Mouse (Mus musculus) stomach, embryonic 15.5 days (tissue): ENCODE data around the gene Ddi2. TPM values are rescaled to one million over a fixed set of nuclear protein-coding genes. Genes with fewer than 3 reads are reported as not detected.
A peak's percentile ranks its signal among the peaks of the same experiment; 100 is the strongest.

Experiments used
- ATAC-seq: fragments of 200-750 bp; cut with Nextera tagmentation; 2 replicates; pipeline ENCODE4 v1.8.0; 2017; ENCODE audit warnings: low read depth, moderate number of reproducible peaks, moderate TSS enrichment; ENCODE audit not compliant: insufficient read depth, low FRiP score
- H3K27ac ChIP-seq: fragments of 300-500 bp; sonication (generic); 2 replicates; pipeline ENCODE4 v1.5.1; 2015; ENCODE audit warnings: mild to moderate bottlenecking, inconsistent platforms
- H3K27me3 ChIP-seq: fragments of 300-500 bp; sonication (generic); replicated peaks from 2 replicates; pipeline ENCODE4 v1.6.1; 2015; ENCODE audit warnings: inconsistent platforms
- H3K36me3 ChIP-seq: fragments of 300-500 bp; sonication (generic); 2 replicates; pipeline ENCODE4 v1.6.1; 2015; ENCODE audit warnings: inconsistent platforms
- H3K4me1 ChIP-seq: fragments of 300-500 bp; sonication (generic); 2 replicates; pipeline ENCODE4 v1.6.1; 2015; ENCODE audit warnings: inconsistent platforms
- H3K4me2 ChIP-seq: fragments of 300-500 bp; sonication (generic); 2 replicates; pipeline ENCODE4 v1.6.1; 2015; ENCODE audit warnings: mild to moderate bottlenecking, inconsistent platforms
- H3K4me3 ChIP-seq: fragments of 300-500 bp; sonication (generic); replicated peaks from 2 replicates; pipeline ENCODE4 v1.5.1; 2015; ENCODE audit warnings: inconsistent platforms
- H3K9ac ChIP-seq: fragments of 300-500 bp; sonication (generic); 2 replicates; pipeline ENCODE4 v1.6.1; 2015; ENCODE audit warnings: inconsistent platforms
- H3K9me3 ChIP-seq: fragments of 300-500 bp; sonication (generic); 2 replicates; pipeline ENCODE4 v1.6.1; 2016; ENCODE audit warnings: inconsistent platforms
- WGBS: fragments of 180-500 bp; shearing (Covaris S2); methylation state at CpG from one replicate; pipeline ENCODE4 v1.1.7; 2015; 5-methylcytosine and 5-hydroxymethylcytosine counted together
- polyA plus RNA-seq: library from polyadenylated mRNA; unstranded; fragments of >200 nt; fragmentation: Nextera tagmentation; extraction: Ambion mirVana; gene quantifications from 2 replicates; pipeline ENCODE4 v1.2.1, GENCODE M21; 2015

Ddi2 gene
- polyA plus RNA-seq, 1 experiment from 2014 or later, result 23.2 TPM

- Histone ChIP-seq H3K4me3 (peak overlapping the region; percentile 31; the same call in 1 of the 2 replicates), H3K4me1 (peaks cover 13% of the 10 kb centered on the region), H3K9me3 (no peaks in the 10 kb centered on the region), H3K36me3 (no peaks in the 10 kb centered on the region), H3K27me3 (no peaks in the 10 kb centered on the region), H3K9ac (no peak overlapping the region), H3K4me2 (peak overlapping the region; percentile 57), H3K27ac (peak overlapping the region; percentile 84)
- 26% methylated on average over 9 of the region's 9 CpGs for WGBS
- no peak for ATAC-seq
Observed at GRCm38 (mm10) chr4:141735206-141735560, 12.0 kb upstream of the Ddi2 start.

GRCm38 (mm10) chr4:141734446-141735205, 11.4 kb upstream of the Ddi2 start:
- Histone ChIP-seq H3K4me1 (peaks cover 13% of the 10 kb centered on the region), H3K9me3 (no peaks in the 10 kb centered on the region), H3K4me2 (peak overlapping the region; percentile 57), H3K9ac (no peak overlapping the region), H3K36me3 (no peaks in the 10 kb centered on the region), H3K27me3 (no peaks in the 10 kb centered on the region), H3K4me3 (peak overlapping the region; percentile 31), H3K27ac (peak overlapping the region; percentile 84)
- WGBS, result 4% methylated on average over 24 of the region's 24 CpGs
- peak; percentile 92 for ATAC-seq

GRCm38 (mm10) chr4:141731766-141732165, 8.5 kb upstream of the Ddi2 start:
- ATAC-seq, result peak; percentile 26; the same call in 1 of the 2 replicates
- no peaks in the 10 kb centered on the region for H3K27me3 ChIP-seq
- no peaks in the 10 kb centered on the region for H3K36me3 ChIP-seq
- H3K4me2 ChIP-seq, result no peak overlapping the region
- no peak overlapping the region for H3K27ac ChIP-seq
- peaks cover 13% of the 10 kb centered on the region for H3K4me1 ChIP-seq
- no peak overlapping the region for H3K4me3 ChIP-seq
- no peak overlapping the region for H3K9ac ChIP-seq
- WGBS, result 55% methylated on average over 5 of the region's 5 CpGs
- no peaks in the 10 kb centered on the region for H3K9me3 ChIP-seq

- no peak for ATAC-seq
- Histone ChIP-seq H3K27me3 (no peaks in the 10 kb centered on the region), H3K9ac (no peak overlapping the region), H3K27ac (no peak overlapping the region), H3K4me3 (no peak overlapping the region), H3K36me3 (no peaks in the 10 kb centered on the region), H3K9me3 (no peaks in the 10 kb centered on the region), H3K4me2 (no peak overlapping the region), H3K4me1 (peaks cover 13% of the 10 kb centered on the region)
- 84% methylated on average over 13 of the region's 13 CpGs for WGBS
Observed at GRCm38 (mm10) chr4:141730401-141730800, 7.2 kb upstream of the Ddi2 start.

- ATAC-seq, result no peak
- 64% methylated on average over 3 of the region's 3 CpGs for WGBS
- H3K4me2 ChIP-seq, result no peak overlapping the region
Observed at GRCm38 (mm10) chr4:141729266-141729665, 6.0 kb upstream of the Ddi2 start.

DNA sequence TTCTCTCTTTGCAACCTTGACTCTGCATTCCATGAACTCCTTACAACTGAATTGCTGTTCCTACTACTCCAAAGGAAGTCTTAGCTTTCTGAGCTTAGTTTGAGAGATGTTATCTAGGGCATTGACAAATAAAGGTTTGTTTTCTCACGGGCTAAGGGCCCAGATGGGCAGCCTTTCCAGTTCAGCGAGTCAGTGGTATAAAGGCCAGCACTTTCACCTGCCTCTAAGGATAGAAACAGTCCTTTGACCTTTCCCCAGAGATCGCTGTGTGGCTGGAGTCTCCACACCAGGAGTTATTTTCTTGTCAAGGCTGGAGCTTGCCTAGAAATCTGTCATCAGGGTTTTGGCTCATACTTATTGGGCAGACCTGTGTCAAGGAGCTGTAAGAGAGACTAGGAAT, 2.5 kb upstream of the Ddi2 start:
- Histone ChIP-seq H3K9ac (no peak overlapping the region), H3K9me3 (no peaks in the 10 kb centered on the region), H3K4me1 (peaks cover 24% of the 10 kb centered on the region), H3K36me3 (no peaks in the 10 kb centered on the region), H3K4me3 (no peak overlapping the region), H3K27ac (peak overlapping the region; percentile 57; the same call in 1 of the 2 replicates), H3K4me2 (no peak overlapping the region), H3K27me3 (no peaks in the 10 kb centered on the region)
- ATAC-seq, result 0 out of 2 replicates have a peak, but pooled peaks have one; percentile 15
- WGBS, result 51% methylated on average over 3 of the region's 3 CpGs

More at GRCm38 (mm10) chr4:141729266-141729665, 6.0 kb upstream of the Ddi2 start:
- Histone ChIP-seq H3K9ac (no peak overlapping the region), H3K9me3 (no peaks in the 10 kb centered on the region), H3K27ac (peak overlapping the region; percentile 35; the same call in 1 of the 2 replicates), H3K4me3 (no peak overlapping the region), H3K36me3 (no peaks in the 10 kb centered on the region), H3K27me3 (no peaks in the 10 kb centered on the region), H3K4me1 (0 out of 2 replicates have a peak, but pooled peaks cover 10% of the 10 kb centered on the region)

DNA sequence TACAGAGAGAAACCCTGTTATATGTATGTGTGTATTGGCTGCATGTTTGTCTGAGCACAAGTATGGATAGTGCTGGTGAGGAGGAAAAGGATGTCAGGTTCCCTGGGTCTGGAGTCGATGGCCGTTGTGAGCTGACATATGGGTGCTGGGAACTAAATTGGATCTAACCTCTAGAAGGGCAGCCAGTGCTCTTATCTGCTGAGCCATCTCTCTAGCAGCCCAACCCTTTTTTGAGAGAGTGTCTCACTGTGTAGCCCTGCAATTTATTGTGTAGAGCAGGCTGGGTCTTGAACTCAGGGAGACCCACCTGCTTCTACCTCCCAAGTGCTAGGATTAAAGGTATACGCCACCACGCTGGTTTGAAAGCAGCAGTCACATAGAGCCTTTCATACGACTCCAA, 2.1 kb upstream of the Ddi2 start:
- H3K27me3 ChIP-seq, result no peaks in the 10 kb centered on the region
- H3K27ac ChIP-seq, result no peak overlapping the region
- H3K4me1 ChIP-seq, result peaks cover 27% of the 10 kb centered on the region
- H3K4me2 ChIP-seq, result no peak overlapping the region
- 61% methylated on average over 5 of the region's 5 CpGs for WGBS
- no peaks in the 10 kb centered on the region for H3K9me3 ChIP-seq
- no peak for ATAC-seq
- 0 out of 2 replicates have a peak, but pooled peaks cover under 1% of the 10 kb centered on the region for H3K36me3 ChIP-seq
- H3K9ac ChIP-seq, result no peak overlapping the region
- no peak overlapping the region for H3K4me3 ChIP-seq

- 66% methylated on average over 11 of the region's 11 CpGs for WGBS
- no peak overlapping the region; the same call in 1 of the 2 replicates for H3K4me2 ChIP-seq
- no peak overlapping the region; the same call in 1 of the 2 replicates for H3K27ac ChIP-seq
- no peak overlapping the region for H3K4me3 ChIP-seq
- H3K27me3 ChIP-seq, result no peaks in the 10 kb centered on the region
- ATAC-seq, result no peak
- H3K9ac ChIP-seq, result no peak overlapping the region
- no peaks in the 10 kb centered on the region for H3K9me3 ChIP-seq
- H3K4me1 ChIP-seq, result peaks cover 30% of the 10 kb centered on the region
- 0 out of 2 replicates have a peak, but pooled peaks cover 6% of the 10 kb centered on the region for H3K36me3 ChIP-seq
Observed at GRCm38 (mm10) chr4:141724594-141724993, 1.4 kb upstream of the Ddi2 start.

- peak overlapping the region; percentile 67 for H3K27ac ChIP-seq
- H3K27me3 ChIP-seq, result no peaks in the 10 kb centered on the region
- 7% methylated on average over 13 of the region's 13 CpGs for WGBS
- H3K4me1 ChIP-seq, result peaks cover 33% of the 10 kb centered on the region
- peak overlapping the region; percentile 69 for H3K4me2 ChIP-seq
- 0 out of 2 replicates have a peak, but pooled peaks have one; percentile 25 for ATAC-seq
- no peaks in the 10 kb centered on the region for H3K9me3 ChIP-seq
- H3K36me3 ChIP-seq, result 0 out of 2 replicates have a peak, but pooled peaks cover 6% of the 10 kb centered on the region
- peak overlapping the region; percentile 82 for H3K4me3 ChIP-seq
- H3K9ac ChIP-seq, result peak overlapping the region; percentile 25; the same call in 1 of the 2 replicates
Observed at GRCm38 (mm10) chr4:141723673-141724068, 452 bp upstream of the Ddi2 start.

- H3K36me3 ChIP-seq, result 0 out of 2 replicates have a peak, but pooled peaks cover 6% of the 10 kb centered on the region
- peak overlapping the region; percentile 40 for H3K27ac ChIP-seq
- H3K9ac ChIP-seq, result peak overlapping the region; percentile 77; the same call in 1 of the 2 replicates
- H3K4me3 ChIP-seq, result peak overlapping the region; percentile 82
- peak overlapping the region; percentile 69 for H3K4me2 ChIP-seq
- no peak for ATAC-seq
- H3K9me3 ChIP-seq, result no peaks in the 10 kb centered on the region
- H3K27me3 ChIP-seq, result no peaks in the 10 kb centered on the region
- 31% methylated on average over 6 of the region's 6 CpGs for WGBS
- peaks cover 33% of the 10 kb centered on the region for H3K4me1 ChIP-seq
Observed at GRCm38 (mm10) chr4:141721961-141722360, 1.3 kb downstream of the Ddi2 start.

DNA sequence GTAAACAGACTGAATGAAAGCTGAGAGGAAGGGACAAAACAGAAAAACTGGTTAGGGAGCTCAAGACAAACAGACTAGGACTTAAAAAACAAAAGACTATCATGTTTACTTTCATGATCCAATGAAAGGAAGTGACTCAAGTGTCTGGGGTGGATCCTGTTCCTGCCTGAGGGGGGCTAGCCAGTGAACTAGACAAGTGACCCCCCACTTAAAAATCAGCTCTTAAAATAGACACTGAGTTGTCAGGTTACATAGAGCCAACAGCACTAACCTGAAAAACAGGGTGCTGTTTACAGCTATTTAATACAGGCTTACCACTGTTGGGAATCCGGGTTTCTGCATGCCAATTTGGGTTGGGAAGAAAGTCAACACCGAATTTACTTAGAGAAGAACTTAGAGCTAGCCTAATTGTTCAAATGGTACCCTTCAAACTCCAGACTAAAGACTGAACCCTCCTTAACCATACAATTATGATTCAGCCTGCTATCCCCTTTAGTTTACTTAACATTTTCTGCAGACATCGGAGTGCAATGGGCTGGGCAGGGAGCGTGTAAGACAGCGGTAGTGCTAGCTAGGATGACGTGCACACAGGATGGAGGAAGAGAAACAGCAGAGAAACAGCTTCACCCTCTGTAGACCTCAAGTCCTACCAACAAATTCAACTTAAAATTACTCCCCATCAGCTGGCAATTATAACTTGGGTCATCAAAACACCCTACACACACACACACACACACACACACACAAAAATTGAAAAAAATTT, 2.3 kb downstream of the Ddi2 start:
- peak overlapping the region; percentile 40 for H3K27ac ChIP-seq

More for the DNA sequence above, 2.3 kb downstream of the Ddi2 start:
- peak overlapping the region; percentile 82 for H3K4me3 ChIP-seq
- 0 out of 2 replicates have a peak, but pooled peaks cover 6% of the 10 kb centered on the region for H3K36me3 ChIP-seq
- no peak for ATAC-seq
- 47% methylated on average over 6 of the region's 6 CpGs for WGBS
- H3K9me3 ChIP-seq, result no peaks in the 10 kb centered on the region
- H3K27me3 ChIP-seq, result no peaks in the 10 kb centered on the region
- H3K4me2 ChIP-seq, result peak overlapping the region; percentile 69
- no peak overlapping the region for H3K9ac ChIP-seq
- peaks cover 33% of the 10 kb centered on the region for H3K4me1 ChIP-seq
